Mouse (Mus musculus): Measurements from ENCODE around the gene Cmbl. TPM values are rescaled to one million over a fixed set of nuclear protein-coding genes. Genes with fewer than 3 reads are reported as not detected.

Gene Cmbl
- 3.5 TPM for polyA plus RNA-seq (2015; fragmentation: Illumina TruSeq; extraction: RNeasy Lipid Tissue Mini Kit (QIAGEN cat#74804); ENCODE audit: insufficient read depth, low read depth, low replicate concordance)

GRCm38 (mm10) chr15:31565184-31565583 is at the start of gene Cmbl:
Cmbl (plus strand) TSS chr15:31565389.

GRCm38 (mm10) chr15:31530659-31531445 is 34.3 kb upstream of the Cmbl start, which contains the start of gene March6:
March6 (minus strand) TSS chr15:31531053.

GRCm38 (mm10) chr15:31601646-31602374 is 36.6 kb downstream of the Cmbl start, which contains the start of the genes Cct5 and Fam173b:
Cct5 (minus strand) TSS chr15:31601804.
Fam173b (plus strand) TSS chr15:31601852.

Other genes starting within 250 kb of the Cmbl start
- gene Ankrd33b, start 197.7 kb upstream of the Cmbl start, polyA plus RNA-seq (2015; fragmentation: Illumina TruSeq; extraction: RNeasy Lipid Tissue Mini Kit (QIAGEN cat#74804); ENCODE audit: insufficient read depth, low read depth, low replicate concordance), result 1.7 TPM
- not detected for gene Ropn1l, start 111.7 kb upstream of the Cmbl start, polyA plus RNA-seq (2015; fragmentation: Illumina TruSeq; extraction: RNeasy Lipid Tissue Mini Kit (QIAGEN cat#74804); ENCODE audit: insufficient read depth, low read depth, low replicate concordance)
- gene March6, start 34.3 kb upstream of the Cmbl start, polyA plus RNA-seq (2015; fragmentation: Illumina TruSeq; extraction: RNeasy Lipid Tissue Mini Kit (QIAGEN cat#74804); ENCODE audit: insufficient read depth, low read depth, low replicate concordance), result 7.6 TPM
- gene Cct5, start 36.4 kb downstream of the Cmbl start, polyA plus RNA-seq (2015; fragmentation: Illumina TruSeq; extraction: RNeasy Lipid Tissue Mini Kit (QIAGEN cat#74804); ENCODE audit: insufficient read depth, low read depth, low replicate concordance), result 57.2 TPM
- gene Fam173b, start 36.5 kb downstream of the Cmbl start, polyA plus RNA-seq (2015; fragmentation: Illumina TruSeq; extraction: RNeasy Lipid Tissue Mini Kit (QIAGEN cat#74804); ENCODE audit: insufficient read depth, low read depth, low replicate concordance), result 5.0 TPM